Mouse (Mus musculus): Measurements from ENCODE around the gene Mgll. TPM values are rescaled to one million over a fixed set of nuclear protein-coding genes. Genes with fewer than 3 reads are reported as not detected.

Gene Mgll
- polyA plus RNA-seq, 1 experiment, result not detected

DNA sequence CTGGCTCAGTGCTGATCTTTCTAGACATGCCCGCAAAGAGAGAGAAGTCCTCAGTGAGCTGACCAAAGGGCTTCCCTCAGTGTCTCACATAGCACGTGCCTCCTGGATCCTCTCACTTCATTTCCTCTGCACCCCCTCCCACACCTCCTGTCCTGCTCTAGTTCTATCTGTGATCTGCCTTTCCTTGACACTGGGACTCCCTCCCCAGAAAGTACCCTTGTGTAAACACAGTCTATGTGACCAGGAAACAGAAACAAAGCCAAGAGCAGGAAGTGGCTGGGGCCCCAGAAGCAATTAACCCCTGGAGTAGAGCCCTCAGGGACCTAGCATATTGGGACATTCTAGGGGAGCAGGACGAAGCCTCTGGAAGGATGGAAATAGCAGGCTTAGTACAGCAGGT lies 96.6 kb downstream of the Mgll start:
- peaks cover 20% of the 10 kb centered on the region for H3K4me1 ChIP-seq (ENCODE audit: control insufficient read depth, insufficient read depth, low read length)
- WGBS, result 69% methylated on average over 3 of the region's 3 CpGs
- H3K27ac ChIP-seq (ENCODE audit: insufficient read depth, low read depth, low read length), result no peak overlapping the region
- no peak overlapping the region for H3K4me3 ChIP-seq (ENCODE audit: insufficient read depth, low read depth, low read length)
- TF ChIP-seq POLR2A (IDR thresholded peaks at IDR 0.05; ENCODE audit: insufficient read depth, low read depth, low read length) (no peak), CTCF (IDR thresholded peaks at IDR 0.05; ENCODE audit: insufficient read depth, low read depth, low read length) (no peak)

DNA sequence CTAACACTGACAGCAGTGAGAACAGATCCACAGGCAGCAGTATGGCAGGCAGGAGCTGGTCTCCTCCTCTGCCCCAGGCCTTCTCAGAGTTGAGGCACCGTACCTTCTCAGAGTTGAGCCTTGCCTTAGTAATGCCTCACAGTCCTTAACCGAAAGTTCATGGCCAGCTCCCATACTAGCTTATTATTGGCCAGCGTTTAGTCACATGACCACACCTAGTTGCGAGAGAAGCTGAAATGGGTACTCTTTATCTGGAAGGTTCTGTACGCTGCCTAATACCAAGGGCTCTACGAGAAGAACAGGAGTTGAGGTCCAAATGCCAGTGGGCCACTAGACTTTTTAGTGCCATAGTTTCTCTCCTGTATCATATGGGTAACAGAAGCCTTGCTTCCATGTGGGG lies 97.1 kb downstream of the Mgll start:
- TF ChIP-seq POLR2A (IDR thresholded peaks at IDR 0.05; ENCODE audit: insufficient read depth, low read depth, low read length), result no peak
- TF ChIP-seq CTCF (IDR thresholded peaks at IDR 0.05; ENCODE audit: insufficient read depth, low read depth, low read length), result no peak

DNA sequence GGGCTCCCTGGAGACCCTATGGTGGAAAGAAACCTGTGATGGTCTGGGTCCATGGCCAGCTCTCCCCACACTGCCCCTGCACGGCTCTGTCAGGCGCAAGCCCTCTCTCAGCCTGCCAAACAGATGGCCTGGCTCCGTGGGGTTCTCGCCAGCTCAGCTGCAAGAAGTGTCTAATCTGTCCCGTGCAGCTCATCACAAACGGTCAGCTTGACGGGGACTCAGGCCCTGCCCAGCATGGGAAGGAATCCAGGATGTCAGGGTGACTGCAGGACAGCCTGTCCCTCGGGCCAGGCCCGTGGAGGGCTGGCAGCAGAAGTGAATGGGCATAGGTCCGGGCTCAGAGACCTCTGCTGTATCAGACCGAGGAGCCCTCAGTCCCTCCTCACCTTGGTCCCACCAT lies 97.7 kb downstream of the Mgll start:
- H3K27ac ChIP-seq (ENCODE audit: insufficient read depth, low read depth, low read length), result no peak overlapping the region
- TF ChIP-seq POLR2A (IDR thresholded peaks at IDR 0.05; ENCODE audit: insufficient read depth, low read depth, low read length) (no peak), CTCF (IDR thresholded peaks at IDR 0.05; ENCODE audit: insufficient read depth, low read depth, low read length) (no peak)
- peaks cover 19% of the 10 kb centered on the region for H3K4me1 ChIP-seq (ENCODE audit: control insufficient read depth, insufficient read depth, low read length)

More for the DNA sequence above, 97.1 kb downstream of the Mgll start:
- H3K4me3 ChIP-seq (ENCODE audit: insufficient read depth, low read depth, low read length), result no peak overlapping the region
- peaks cover 16% of the 10 kb centered on the region for H3K4me1 ChIP-seq (ENCODE audit: control insufficient read depth, insufficient read depth, low read length)
- WGBS, result 93% methylated on average over 6 of the region's 6 CpGs
- H3K27ac ChIP-seq (ENCODE audit: insufficient read depth, low read depth, low read length), result no peak overlapping the region

DNA sequence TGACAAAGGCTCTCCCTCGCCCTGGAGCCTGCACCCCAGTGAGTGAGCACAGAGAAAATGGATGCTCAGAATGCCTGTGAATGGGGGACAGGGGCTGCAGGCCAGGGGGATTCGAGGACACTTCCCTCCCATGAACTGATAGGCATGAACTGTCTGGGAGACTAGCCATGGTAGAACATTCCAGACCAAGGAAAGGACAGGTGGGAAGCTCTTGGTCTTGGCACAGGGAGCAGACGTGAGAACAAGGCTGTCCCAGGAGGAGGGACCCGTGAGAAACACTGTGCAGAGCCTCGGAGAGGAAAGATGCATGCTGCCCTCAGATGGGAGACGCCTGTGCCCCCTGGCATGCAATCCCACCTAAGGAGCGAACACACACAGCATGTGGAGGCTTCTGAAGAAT lies 100.0 kb downstream of the Mgll start:
- Histone ChIP-seq H3K27ac (ENCODE audit: insufficient read depth, low read depth, low read length) (no peak overlapping the region), H3K4me3 (ENCODE audit: insufficient read depth, low read depth, low read length) (no peak overlapping the region), H3K4me1 (ENCODE audit: control insufficient read depth, insufficient read depth, low read length) (peaks cover 33% of the 10 kb centered on the region)
- no peak for TF ChIP-seq POLR2A (IDR thresholded peaks at IDR 0.05; ENCODE audit: insufficient read depth, low read depth, low read length)
- no peak for TF ChIP-seq CTCF (IDR thresholded peaks at IDR 0.05; ENCODE audit: insufficient read depth, low read depth, low read length)
- WGBS, result 75% methylated on average over 7 of the region's 7 CpGs

More for the DNA sequence above, 97.7 kb downstream of the Mgll start:
- 56% methylated on average over 11 of the region's 11 CpGs for WGBS
- no peak overlapping the region for H3K4me3 ChIP-seq (ENCODE audit: insufficient read depth, low read depth, low read length)

DNA sequence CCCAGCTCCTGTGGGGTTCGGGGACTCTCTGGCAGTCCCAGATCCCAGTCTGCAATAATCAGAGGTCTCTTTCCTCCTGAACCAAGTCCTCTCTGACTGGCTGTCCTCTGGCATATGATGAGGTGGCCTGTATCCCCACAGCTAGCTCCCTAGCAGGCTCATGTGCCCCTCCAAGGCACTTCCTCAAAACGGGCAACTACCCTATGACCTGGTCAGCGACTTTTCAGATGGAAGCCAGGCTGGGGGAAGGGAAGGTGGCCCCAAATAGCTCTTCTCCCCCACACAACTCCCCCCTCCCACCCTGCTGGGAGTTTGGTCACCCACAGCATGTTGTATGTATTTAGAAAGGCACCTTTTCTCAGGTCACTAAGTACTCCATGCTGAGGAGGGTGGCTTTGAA lies 101.9 kb downstream of the Mgll start:
- H3K4me3 ChIP-seq (ENCODE audit: insufficient read depth, low read depth, low read length), result no peak overlapping the region
- no peak overlapping the region for H3K27ac ChIP-seq (ENCODE audit: insufficient read depth, low read depth, low read length)
- peaks cover 30% of the 10 kb centered on the region for H3K4me1 ChIP-seq (ENCODE audit: control insufficient read depth, insufficient read depth, low read length)
- no peak for TF ChIP-seq CTCF (IDR thresholded peaks at IDR 0.05; ENCODE audit: insufficient read depth, low read depth, low read length)
- TF ChIP-seq POLR2A (IDR thresholded peaks at IDR 0.05; ENCODE audit: insufficient read depth, low read depth, low read length), result no peak
- 63% methylated on average over 3 of the region's 3 CpGs for WGBS

DNA sequence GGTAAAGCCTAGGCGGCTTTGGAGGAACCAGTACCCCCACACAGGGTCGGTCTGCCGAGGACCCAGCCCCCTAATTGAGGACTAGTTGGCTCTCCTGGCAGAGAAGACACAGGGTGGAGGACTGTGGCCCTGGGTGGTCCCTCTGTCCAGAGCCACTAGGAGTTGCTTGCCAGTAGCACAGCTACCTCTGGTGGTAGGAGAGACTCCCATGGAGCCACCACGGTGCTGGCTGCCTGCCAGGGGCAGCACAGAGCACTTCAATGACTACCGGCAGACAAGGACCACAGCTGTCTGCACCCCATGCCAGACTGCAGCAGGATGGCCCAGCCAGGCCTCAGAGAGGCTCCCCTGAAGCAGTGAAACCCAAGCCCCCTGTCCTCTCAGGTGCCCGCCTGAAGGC lies 102.3 kb downstream of the Mgll start:
- Histone ChIP-seq H3K27ac (ENCODE audit: insufficient read depth, low read depth, low read length) (no peak overlapping the region), H3K4me3 (ENCODE audit: insufficient read depth, low read depth, low read length) (no peak overlapping the region), H3K4me1 (ENCODE audit: control insufficient read depth, insufficient read depth, low read length) (peaks cover 29% of the 10 kb centered on the region)
- WGBS, result 36% methylated on average over 6 of the region's 6 CpGs
- TF ChIP-seq POLR2A (IDR thresholded peaks at IDR 0.05; ENCODE audit: insufficient read depth, low read depth, low read length), result no peak
- TF ChIP-seq CTCF (IDR thresholded peaks at IDR 0.05; ENCODE audit: insufficient read depth, low read depth, low read length), result no peak

DNA sequence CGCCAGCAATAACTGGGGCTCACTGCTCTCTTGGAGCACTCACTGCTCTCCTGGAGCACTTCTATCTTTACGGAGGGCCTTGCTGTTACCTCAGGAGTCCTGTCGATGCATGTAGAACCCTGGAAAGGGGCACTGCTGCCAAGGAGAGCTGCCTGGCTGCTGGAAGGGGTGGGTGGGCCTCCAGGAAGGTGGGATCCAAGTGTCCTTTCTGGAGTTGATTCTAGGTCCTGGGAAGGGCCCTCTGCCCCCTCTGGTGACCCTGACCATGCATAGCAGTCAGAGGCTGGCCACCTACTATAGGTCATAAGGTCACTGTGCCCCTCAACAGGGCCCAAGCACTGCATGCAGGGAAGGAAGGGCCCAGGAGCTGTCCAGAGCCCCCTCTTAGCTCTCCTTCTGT lies 102.8 kb downstream of the Mgll start:
- H3K4me1 ChIP-seq (ENCODE audit: control insufficient read depth, insufficient read depth, low read length), result peaks cover 25% of the 10 kb centered on the region
- peak overlapping the region; percentile 18; the same call in 1 of the 2 replicates for H3K27ac ChIP-seq (ENCODE audit: insufficient read depth, low read depth, low read length)
- WGBS, result 71% methylated on average over 3 of the region's 3 CpGs
- H3K4me3 ChIP-seq (ENCODE audit: insufficient read depth, low read depth, low read length), result no peak overlapping the region
- TF ChIP-seq POLR2A (IDR thresholded peaks at IDR 0.05; ENCODE audit: insufficient read depth, low read depth, low read length) (no peak), CTCF (IDR thresholded peaks at IDR 0.05; ENCODE audit: insufficient read depth, low read depth, low read length) (no peak)

DNA sequence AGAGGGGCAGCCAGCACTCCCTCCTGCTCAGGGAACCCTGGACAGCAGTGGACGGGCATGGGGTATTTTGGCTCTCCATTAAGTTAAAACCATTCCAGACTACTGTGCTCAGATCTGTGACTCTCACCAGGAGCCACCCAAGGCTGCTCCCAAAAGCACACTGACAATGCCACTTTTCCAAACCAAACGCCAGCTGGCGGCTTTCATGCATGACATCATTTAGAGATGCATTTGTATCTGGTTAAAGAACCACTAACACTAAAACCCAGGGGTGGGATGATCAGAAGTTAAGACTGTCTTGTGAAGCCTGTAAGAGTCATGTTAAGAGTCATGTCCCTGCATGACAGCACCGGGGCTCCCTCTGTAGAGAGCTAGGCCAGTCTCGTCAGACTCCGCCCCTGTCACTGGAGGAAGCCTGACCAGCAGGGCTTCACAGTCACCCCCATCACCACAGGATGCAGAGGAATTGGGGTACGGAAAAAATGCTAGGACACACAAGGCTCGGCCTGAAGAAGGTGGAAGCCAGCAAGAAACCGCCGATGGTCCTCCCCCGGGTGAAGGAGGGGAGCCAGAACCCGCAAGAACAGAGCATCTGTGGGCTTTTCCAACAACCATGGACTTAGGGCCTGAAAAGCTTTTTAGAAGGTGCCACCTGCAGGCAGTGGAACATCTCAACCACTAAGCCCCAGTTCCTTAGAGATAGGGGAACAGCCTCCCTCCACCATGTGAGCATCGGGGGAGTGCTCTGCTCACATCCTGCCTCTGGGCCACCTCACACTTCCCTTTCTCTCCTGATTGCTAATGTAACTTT lies 103.4 kb downstream of the Mgll start:
- Histone ChIP-seq H3K4me3 (ENCODE audit: insufficient read depth, low read depth, low read length) (no peak overlapping the region), H3K4me1 (ENCODE audit: control insufficient read depth, insufficient read depth, low read length) (peaks cover 21% of the 10 kb centered on the region), H3K27ac (ENCODE audit: insufficient read depth, low read depth, low read length) (peak overlapping the region; percentile 18; the same call in 1 of the 2 replicates)
- WGBS, result 45% methylated on average over 13 of the region's 13 CpGs
- TF ChIP-seq CTCF (IDR thresholded peaks at IDR 0.05; ENCODE audit: insufficient read depth, low read depth, low read length) (no peak), POLR2A (IDR thresholded peaks at IDR 0.05; ENCODE audit: insufficient read depth, low read depth, low read length) (no peak)

DNA sequence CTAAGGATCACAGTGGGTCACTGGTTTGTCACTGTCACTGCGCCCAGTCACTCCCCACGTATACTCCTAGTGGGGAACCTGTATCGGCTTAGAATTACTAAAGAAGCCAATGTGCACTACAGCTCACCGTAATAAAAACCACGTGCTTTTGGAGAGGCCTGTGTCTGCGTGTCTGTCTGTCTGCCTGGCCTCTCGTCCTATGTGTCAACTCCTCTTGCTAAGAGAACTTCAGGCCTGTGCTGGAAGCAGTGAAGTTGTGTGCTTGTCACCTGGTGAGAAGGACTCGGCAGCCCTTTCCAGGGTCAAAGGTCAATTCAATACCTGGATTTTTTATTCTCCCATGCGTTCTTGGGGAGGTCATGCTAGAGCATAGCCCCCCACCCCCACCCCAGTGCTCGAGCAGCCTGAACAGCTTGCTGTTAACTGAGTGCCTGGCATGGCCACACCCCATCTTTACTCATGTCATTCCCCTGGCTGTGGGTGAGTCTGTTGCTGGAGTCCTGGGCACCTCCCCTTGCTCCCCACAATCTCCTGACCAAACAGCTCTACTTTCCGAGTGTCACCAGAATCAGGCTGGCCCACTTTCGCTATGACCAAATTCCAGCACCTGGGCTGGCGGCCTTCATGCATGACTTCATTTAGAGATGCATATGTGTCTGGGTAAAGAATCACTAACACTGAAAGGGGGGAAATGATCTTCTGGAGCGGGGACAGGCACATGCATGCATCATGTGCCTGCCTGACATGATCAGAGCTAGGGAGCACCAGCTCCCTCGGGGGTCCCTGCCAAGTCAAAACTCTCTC lies 104.2 kb downstream of the Mgll start:
- Histone ChIP-seq H3K4me3 (ENCODE audit: insufficient read depth, low read depth, low read length) (no peak overlapping the region), H3K4me1 (ENCODE audit: control insufficient read depth, insufficient read depth, low read length) (peaks cover 21% of the 10 kb centered on the region), H3K27ac (ENCODE audit: insufficient read depth, low read depth, low read length) (no peak overlapping the region)
- no peak for TF ChIP-seq POLR2A (IDR thresholded peaks at IDR 0.05; ENCODE audit: insufficient read depth, low read depth, low read length)
- TF ChIP-seq CTCF (IDR thresholded peaks at IDR 0.05; ENCODE audit: insufficient read depth, low read depth, low read length), result no peak
- 82% methylated on average over 15 of the region's 15 CpGs for WGBS

All from olfactory bulb, adult 2 months (tissue).